Mouse (Mus musculus): Measurements from ENCODE around the gene Chchd10.

GRCm38 (mm10) chr10:75893089-75893750 is 39.7 kb upstream of the Chchd10 start, which contains the start of gene Derl3:
- TF ChIP-seq CTCF (conservative IDR thresholded peaks at IDR 0.05; ENCODE audit: insufficient read depth, insufficient read length, low read depth, low read length) = no peak
- TF ChIP-seq POLR2A (IDR thresholded peaks at IDR 0.05; ENCODE audit: low read depth, low read length) = no peak
